Mouse (Mus musculus) gastrocnemius, postnatal 4 days (tissue): ENCODE data around the gene Pirb. TPM values are rescaled to one million over a fixed set of nuclear protein-coding genes. Genes with fewer than 3 reads are reported as not detected.
"Not testable (repeated sequence)": the region's sequence is repeated elsewhere in the genome, so short reads cannot be mapped to it uniquely, and the experiment has no call there.

ENCODE experiments used
- DNase-seq, 2 experiments: peaks; one replicate each; pipeline ENCODE4 v3.0.0; 2021 to 2022; ENCODE audit warnings: low spot score in 2 of 2, mixed read lengths in 2 of 2
- long read RNA-seq, 2 experiments: library from polyadenylated mRNA; stranded (forward); transcript quantifications; one replicate each; pipeline ENCODE4 v2.0.0; 2021
- total RNA-seq, 2 experiments: library from RNA; stranded (reverse); gene quantifications; 2 replicates each; pipeline ENCODE4 v1.2.3; 2021

Gene Pirb
- 1 to 10 TPM; 1.9 to 2.3 TPM for total RNA-seq
- long read RNA-seq, experiment 1, partial matches to known transcripts, result 0 of 5 reads
- long read RNA-seq, experiment 1, other reads (novel, unspliced or antisense), result 2 of 5 reads
- long read RNA-seq, experiment 2, partial matches to known transcripts, result 0 of 5 reads
- long read RNA-seq, experiment 2, other reads (novel, unspliced or antisense), result 1 of 5 reads

DNA sequence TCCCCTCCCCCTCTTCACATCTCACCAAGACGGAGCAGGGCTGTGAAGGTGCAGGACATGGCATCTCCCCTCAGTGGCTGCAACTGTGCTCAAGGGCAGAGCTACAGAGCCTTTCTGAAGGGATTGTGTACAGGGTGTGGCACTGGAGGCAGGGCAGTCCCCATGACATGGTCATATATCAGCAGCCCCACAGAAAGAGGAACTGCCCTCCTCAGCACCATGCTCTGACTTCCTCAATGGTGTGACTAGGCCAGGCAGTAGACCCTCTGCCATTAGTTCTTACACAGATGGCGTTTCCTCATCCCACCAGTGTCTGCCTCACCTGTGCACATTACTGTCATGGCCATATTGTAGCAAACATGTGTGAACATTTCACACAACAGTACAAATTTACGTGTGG lies at the start of gene Pirb:
Gene Pirb (minus strand): TSS at position 124 of the 400 bp plus-strand sequence.
- DNase-seq, result not testable (repeated sequence)

DNA sequence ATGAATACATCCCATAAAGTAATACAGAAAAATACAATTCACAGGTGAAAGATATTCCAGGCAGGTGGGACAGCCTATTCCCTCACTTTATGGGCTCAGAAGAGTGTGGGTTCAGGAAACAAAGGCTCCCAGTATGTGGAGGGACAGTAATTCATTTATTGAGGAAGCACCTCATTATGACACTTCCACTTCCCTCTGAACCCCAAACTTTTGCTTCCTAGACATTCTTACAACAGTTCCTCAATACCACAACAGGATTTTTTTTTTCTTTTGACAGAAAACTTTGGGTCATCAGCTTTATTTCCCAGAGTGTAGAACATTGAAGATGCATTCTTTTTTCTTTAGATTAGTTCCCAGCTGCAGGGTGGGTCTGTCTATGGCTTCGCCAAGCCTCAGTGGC lies 12.5 kb upstream of the Pirb start:
- not testable (repeated sequence) for DNase-seq

DNA sequence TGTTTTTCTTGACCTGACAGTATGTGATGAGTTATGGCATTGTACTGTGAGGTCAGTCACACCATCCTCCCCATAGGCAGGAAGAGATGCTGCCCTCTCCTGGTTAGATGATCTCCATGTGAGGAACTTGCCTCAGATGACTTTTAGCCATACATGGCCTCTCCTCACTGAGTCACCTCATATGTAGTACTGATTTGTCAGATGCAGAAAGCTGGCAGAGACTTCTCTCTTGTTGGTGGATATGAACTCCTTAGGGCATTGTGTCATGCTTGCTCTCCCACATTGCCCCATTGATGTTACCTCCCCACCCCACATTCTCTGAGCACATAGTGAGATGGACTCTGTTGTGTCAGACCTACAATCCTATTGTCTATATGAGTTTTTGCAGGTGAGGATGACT lies 5.3 kb upstream of the Pirb start:
- DNase-seq, result not testable (repeated sequence)

DNA sequence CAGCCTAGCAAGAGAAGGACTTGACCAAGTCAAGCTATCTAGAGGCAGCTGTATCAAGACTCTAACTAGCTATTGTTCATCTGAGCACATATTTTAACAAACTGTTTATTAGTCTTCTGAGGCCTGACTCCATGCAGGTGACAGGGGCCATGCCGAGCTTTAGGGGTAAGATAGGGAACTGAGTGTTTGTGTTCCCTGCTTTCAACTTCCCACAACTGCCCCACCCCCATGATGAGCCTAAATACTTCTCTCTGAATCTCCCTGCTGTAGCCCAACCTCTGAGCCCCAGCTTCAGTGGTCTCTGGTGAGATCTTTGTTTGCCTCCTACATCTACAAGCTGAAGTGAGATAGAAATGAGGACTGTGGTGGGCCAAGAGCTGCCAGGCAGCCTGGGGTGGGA lies 4.9 kb downstream of the Pirb start:
- DNase-seq, result no peak

DNA sequence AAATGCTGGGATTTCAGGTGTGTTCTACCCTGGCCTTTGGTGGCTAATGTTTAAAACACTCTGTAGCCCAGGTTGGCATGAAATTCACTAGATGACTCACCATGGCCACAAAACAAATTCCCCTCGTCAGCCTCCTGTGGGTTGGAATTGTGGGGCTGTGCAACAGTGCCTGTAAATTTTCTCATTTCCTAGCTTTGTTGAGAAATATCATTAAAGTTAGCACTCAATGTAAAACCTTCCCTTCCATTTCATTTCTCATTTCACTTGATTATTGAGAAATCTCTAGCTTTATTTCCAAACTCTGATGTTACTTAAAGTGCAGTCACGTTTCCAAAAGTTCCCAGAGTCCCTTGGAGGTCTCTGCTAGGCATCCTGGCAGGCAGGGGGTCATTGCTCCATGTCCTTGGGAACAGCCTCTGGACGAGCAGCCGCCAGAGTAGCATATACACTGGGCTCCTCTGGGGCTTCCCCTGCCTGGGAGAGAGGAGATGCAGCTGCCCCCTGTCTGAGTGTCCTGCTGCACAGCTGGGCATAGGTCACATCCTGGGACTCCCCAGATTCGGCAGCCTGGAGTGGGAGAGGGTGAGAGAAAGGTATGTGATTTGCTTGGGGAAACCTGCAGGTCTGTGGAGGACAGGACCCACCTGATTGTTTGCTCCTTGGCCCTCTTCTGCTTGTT lies 7.8 kb downstream of the Pirb start:
- DNase-seq, result no peak

DNA sequence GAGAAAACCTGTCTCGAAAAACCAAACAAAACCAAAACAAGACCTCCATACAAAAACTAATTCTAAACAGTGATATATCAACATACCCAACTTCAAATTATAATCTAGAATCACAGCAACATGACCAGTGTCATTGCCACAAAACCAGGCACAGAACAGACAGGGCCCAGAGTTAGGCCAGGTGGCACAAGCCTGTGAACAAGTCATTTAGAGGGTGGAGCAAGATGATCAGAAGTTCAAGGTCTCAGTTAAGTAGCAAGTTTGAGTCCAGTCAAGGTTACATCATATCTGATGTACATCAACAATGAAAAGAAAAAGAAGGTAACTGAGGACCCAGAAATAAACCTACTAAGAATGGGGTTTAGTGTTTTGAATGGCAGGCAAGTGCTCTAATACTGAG lies 11.2 kb downstream of the Pirb start:
- no peak for DNase-seq

DNA sequence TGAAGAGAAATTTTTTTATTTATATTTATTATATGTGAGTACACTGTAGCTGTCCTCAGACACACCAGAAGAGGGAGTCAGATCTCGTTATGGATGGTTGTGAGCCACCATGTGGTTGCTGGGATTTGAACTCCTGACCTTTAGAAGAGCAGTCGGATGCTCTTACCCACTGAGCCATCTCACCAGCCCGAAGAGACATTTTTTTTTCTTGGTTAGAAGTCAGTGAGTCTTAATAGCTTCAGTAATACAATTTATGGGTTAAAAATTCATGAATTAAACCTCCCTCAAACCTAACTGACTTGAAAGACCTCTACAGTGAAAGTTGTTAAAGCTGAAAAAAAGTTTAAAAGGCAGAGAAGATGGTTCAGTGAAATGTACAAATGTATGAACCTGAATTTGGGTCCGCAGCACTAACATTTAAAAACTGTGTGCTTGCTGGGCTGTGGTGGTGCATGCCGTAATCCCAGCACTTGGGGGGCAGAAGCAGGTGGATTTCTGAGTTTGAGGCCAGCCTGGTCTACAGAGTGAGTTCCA lies 11.7 kb downstream of the Pirb start:
- DNase-seq, result not testable (repeated sequence)

DNA sequence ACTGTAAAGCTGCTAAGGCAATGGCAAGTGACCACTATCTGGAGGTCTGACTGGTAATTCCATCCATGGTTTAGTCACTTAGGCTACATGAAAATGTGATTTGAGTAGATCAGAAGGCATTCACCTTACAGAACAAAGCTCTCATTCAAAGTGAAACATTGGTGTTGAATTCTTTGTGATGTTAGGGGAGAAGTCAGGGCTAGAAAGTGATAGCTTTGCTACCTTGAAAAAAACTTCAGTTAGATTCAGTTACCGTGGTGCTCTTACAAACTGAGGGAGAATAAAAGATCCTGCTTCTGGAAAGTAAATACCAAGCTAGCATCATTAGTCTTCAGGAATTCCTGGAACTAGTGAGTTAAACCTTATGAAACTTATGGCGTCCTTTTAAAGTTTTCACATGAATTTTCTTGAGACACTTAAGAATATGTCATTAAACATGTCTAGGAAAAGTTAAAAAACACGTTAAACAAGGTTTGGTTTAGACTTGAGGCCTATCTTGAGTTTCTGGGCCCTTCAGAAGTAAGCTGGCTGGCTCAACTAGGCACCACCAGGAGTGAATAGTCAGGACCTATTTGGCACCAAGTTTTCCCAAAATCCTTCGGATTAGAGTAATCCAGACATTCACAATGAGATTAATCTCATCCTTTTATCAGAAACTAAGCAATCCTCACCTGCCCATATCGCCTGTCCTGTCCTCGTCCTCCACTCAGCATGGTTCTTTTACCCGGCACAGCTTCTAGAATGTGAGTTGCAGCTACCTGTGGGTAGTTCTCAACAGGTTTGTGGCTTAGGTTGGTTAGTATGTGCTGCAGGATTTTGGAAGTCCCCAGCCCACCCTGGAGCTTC lies 12.4 kb downstream of the Pirb start:
- DNase-seq, result no peak

DNA sequence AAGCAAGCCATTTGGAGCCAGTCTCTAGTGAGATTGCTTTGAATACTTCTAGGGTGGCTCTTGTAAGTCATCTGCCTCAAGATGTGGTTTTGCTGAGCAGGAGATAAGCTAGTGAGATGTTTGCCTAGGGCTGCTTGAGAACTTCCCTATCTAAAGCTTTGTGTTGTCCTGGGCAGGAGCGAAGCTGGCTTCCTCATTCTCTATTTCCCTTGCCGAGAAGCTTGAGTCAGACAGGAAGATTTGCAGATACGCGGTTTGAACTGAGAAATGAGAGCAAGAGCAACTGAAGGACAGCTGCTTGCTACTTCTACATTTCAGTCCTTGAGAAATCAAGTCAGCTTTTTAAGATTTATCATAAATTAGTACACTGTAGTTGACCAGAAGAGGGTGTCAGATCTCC lies 13.2 kb downstream of the Pirb start:
- DNase-seq, result no peak

DNA sequence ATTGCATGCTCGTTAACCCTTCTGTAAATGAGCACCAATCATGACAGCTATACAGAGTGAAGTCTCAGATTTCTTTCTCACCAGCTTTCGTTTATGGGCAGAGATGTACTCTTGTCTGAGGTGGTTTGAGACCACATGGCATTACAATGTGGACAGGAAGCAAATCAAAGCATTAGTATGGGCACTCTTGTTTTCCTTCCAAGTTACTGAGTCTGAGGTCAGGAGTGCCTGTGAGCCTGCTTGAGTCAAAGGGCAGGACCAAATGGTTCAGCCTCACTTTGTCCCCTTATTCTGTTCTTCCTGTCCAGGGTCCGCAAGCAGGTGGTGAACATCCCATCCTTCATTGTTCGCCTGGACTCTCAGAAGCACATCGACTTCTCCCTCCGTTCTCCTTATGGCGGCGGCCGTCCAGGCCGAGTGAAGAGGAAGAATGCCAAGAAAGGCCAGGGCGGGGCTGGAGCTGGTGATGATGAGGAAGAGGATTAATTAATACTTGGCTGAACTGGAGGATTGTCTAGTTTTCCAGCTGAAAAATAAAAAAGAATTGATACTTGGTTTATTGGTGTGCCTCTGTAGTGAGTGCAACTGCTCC lies 13.8 kb downstream of the Pirb start:
- no peak for DNase-seq

DNA sequence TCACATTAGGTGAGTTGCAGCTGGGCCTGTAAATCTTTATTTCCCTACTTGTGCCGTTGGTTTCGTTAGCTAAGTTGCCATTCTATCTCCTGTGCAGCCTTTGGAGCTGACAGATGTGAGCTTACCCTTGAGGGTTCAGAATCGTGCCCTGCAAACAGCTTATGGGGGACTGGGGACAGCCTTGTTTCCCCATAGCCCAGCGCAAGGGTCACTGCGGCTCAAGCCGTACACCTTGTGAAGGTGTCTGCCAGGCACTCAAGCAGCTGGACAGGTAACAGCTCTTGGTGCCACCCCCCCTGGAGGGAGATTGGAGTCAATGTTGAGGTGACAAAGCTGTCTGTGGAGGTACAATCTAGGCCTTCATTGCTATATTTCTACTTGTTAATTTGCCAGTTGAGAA lies 14.3 kb downstream of the Pirb start:
- DNase-seq, result no peak

DNA sequence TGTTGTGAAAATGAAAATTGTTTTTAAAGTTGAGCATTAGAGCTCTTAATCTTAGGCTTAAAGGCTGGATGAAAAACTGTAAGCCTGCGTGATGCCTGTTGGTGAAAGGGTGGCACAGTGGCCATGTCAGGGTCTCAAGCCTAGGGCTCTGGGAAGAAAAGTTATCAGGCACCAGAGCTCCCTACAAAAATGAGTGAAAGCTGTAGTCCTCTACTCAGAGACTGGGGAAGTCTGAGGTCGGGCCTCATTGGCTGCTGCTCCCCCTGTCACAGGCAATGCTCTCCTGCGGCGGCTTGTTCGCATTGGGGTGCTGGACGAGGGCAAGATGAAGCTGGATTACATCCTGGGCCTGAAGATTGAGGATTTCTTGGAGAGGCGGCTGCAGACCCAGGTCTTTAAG lies 14.7 kb downstream of the Pirb start:
- DNase-seq, result not testable (repeated sequence)

DNA sequence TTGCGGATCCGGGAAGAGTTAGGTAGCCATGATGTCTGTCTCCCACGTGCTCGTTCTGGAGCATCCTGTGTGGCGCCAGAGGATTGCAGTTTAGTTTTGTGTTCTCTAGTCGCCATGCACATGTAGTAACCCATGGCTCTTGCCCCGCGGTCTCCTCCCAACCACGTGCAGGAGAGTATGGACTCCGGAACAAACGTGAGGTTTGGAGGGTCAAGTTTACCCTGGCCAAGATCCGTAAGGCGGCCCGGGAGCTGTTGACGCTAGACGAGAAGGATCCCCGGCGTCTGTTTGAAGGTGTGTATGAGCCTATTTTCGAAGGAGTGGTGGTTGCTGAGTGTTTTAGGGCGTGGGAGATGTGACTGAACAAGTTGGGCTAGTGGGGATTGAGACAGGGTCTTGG lies 15.7 kb downstream of the Pirb start:
- DNase-seq, result no peak

DNA sequence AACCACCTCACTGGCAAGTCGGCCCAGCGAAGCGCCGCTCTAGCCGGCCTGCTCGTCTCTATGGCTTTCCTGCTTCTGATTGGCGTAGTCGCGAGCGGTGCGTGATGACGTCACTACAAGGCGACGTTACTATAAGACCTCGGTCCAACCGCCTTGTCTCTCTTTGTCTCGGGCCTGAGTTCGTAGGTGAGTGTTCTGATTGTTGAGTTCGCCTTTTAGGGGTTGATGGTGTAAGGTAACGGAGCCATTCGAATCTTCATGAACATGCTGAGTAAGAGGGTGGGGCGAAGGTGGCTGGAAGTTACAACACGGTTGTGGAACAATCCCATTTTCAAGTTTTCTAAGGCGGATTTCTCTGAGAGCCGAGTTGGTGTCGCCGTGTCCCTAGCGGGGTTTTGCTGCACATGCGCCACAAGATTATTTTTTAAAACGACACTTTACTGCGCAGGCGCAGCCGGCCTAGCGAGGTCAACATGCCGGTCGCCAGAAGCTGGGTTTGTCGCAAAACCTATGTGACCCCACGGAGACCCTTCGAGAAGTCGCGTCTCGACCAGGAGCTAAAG lies 16.2 kb downstream of the Pirb start, which contains the start of gene Rps9:
Gene Rps9 (plus strand): TSS at position 115 of the 563 bp plus-strand sequence.
- DNase-seq, result peak; percentile 85 to 97

DNA sequence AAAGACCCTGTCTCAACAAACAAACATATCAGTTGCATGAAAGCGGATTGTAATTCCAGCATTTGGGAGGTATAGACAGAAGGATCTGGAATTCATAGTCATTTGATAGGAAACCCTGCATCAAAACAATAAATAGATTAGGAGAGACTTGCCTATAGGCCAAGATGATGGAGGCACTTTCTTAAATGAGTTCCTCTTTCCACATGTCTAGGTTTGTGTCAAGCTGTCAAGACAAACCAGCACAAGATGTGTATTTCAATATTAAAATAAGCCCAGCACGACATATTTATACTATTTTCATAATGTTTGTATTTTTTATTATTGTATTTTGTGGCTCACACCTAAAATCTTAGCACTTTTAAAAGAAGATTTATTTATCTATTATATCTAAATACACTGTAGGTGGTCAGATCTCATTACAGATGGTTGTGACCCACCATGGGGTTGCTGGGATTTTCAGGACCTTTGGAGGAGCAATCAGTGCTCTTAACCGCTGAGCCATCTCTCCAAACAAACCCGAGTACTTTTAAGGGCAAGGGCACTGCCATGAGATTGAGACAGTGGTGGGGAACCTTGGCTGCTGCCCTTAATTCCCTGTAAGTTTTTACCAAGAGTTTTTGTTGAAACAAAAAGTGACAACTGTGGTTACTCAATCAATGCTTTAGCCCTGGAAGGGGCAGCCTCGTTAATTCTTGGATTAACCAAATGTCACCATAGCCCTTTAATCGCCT lies 16.9 kb downstream of the Pirb start:
- no peak for DNase-seq

DNA sequence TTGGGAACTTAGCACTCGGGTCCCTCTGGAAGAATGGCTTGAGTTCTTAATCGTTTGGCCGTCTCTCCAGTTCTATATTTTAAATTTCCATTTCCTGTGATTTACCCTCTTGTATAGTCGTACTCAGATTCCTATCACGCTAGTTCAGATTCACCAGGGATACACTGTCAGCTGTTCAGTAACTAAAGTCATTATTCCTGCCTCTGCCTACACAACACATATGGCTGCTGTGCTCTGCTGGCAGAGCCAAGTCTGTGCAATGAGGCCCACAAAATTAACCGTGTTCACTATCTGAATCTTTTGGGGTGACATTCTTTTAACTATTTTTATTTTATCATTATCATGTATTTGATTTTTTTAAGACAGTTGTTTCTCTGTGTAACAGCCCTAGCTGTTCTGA lies 21.7 kb downstream of the Pirb start:
- DNase-seq, result no peak

DNA sequence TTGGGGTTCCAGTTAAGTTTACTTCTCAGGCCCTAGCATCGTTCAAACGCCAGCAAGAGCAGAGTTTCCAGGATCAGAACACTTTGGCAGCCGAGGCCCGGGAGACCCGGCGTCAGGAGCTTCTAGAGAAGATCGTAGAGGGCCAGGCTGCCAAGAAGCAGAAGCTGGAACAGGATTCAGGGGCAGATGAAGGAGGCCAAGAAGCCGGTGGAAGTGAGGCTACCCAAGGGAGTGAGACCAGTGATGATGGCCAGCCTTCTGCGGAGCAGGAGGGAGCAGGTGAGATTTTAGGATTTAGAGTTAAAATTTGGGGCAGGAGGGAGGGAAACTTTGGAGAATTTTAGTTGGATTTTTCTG lies 25.3 kb downstream of the Pirb start:
- DNase-seq, result not testable (repeated sequence)

DNA sequence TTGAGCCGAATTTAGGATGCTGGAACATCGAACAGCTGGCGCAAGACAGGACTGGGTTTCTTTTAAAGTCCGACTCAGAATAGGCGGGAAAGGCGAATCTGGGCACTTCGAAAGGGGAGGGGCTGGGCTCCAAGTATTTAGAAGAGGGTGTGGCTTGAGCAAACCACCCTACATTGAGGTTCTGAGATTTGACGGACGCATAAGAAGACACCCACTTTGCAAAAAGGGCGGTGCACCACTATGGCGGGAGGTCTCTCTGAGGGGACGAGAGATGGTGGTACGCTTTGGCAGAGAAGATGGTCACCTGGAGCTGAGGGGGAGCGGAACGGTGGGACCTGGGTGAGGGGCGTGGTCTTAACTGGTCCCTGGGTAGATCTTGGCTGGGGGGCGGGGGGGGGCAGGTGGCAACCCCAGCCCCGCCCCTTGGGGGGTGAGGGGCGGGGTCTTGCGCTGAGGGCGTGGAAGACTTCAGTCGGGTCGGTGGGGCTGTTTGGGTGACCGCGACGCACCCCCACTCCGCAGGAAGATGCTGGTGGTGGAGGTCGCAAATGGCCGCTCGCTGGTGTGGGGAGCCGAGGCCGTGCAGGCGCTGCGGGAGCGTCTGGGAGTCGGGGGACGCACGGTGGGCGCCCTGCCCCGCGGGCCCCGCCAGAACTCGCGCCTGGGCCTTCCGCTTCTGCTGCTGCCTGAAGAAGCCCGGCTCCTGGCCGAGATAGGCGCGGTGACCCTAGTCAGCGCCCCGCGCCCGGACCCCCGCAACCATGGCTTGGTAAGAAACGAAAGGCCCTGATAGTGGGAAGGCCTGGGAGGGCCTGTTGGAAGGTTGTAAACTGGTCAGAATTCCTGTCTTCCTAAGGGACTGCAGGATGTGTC lies 25.9 kb downstream of the Pirb start:
- peak; percentile 45 to 75 for DNase-seq

DNA sequence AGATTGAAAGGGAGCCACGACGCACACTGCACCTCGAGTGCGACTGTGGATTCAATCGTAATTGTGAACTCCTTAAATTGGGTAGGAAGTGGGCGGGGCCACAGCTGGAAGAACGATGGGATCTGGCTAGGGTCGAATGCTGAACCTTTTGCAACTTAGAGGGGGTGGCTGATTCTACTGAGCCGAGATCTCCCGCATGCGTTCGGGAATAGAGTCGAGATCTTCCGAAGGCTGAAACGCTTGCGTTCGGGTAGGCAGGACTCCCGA lies 26.4 kb downstream of the Pirb start:
- DNase-seq, result no peak
